Comparison of ENCODE assay signal across 9 mouse cellular contexts in the genomic region with DNA sequence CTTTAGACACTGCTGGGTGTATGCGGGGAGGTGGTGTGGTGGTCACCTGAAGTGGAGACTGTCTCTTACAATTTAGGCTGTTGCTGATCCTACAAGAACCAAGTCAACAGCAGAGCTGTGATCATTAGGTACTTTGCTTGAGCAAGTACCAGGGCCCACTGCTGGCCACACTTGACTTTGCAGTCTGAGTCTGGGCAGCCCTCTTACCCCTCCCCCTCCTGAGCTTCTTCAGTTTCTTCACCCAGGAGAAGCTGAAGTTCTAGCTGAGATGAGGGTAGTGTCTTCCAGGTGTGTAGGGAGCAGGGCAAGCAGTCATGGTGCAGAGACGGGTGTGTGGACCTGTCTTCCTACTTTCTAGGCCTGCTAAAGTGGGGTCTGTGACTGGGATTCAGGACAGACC. TPM values are rescaled to one million over a fixed set of nuclear protein-coding genes. Genes with fewer than 3 reads are reported as not detected.
DNase-seq lines count a peak whose midpoint lies in the region; ATAC-seq lines count a peak whose summit lies in the region.
"Had no signal": no experiment of that assay in that cellular context is flagged by ENCODE, and none has a peak within 500 bp of the region (broad histone marks: within the 10 kb centered on the region; RNA-seq: fewer than 3 reads in every experiment).

No protein-coding gene starts in this region.

- 0 out of 2 replicates have a peak, but pooled peaks cover 3% of the 10 kb centered on the region for H3K36me3 ChIP-seq in embryonic facial prominence, embryonic 12.5 days
- H3K36me3 ChIP-seq in hindbrain, embryonic 13.5 days = no peaks in the 10 kb centered on the region
- no peaks in the 10 kb centered on the region for H3K36me3 ChIP-seq in midbrain, embryonic 15.5 days (replicated peaks)
- H3K36me3 ChIP-seq in stomach, embryonic 14.5 days (ENCODE audit: control insufficient read depth, insufficient read depth, low read length) = 0 out of 2 replicates have a peak, but pooled peaks cover 3% of the 10 kb centered on the region

- no peak overlapping the region for H3K9ac ChIP-seq in embryonic facial prominence, embryonic 12.5 days
- peak overlapping the region; percentile 51; the same call in 1 of the 2 replicates for H3K9ac ChIP-seq in hindbrain, embryonic 13.5 days
- no peak overlapping the region for H3K9ac ChIP-seq in midbrain, embryonic 15.5 days
- H3K9ac ChIP-seq in stomach, embryonic 14.5 days (replicated peaks; ENCODE audit: low read depth, low read length) = no peak overlapping the region

- no peak overlapping the region for H3K4me3 ChIP-seq in embryonic facial prominence, embryonic 12.5 days
- H3K4me3 ChIP-seq in hindbrain, embryonic 13.5 days = peak overlapping the region; percentile 27
- peak overlapping the region; percentile 18 for H3K4me3 ChIP-seq in midbrain, embryonic 15.5 days
- no peak overlapping the region for H3K4me3 ChIP-seq in stomach, embryonic 14.5 days (ENCODE audit: low read depth, low read length)

- no peaks in the 10 kb centered on the region for H3K27me3 ChIP-seq in embryonic facial prominence, embryonic 12.5 days
- H3K27me3 ChIP-seq in hindbrain, embryonic 13.5 days = no peaks in the 10 kb centered on the region
- no peaks in the 10 kb centered on the region for H3K27me3 ChIP-seq in midbrain, embryonic 15.5 days (replicated peaks)
- no peaks in the 10 kb centered on the region for H3K27me3 ChIP-seq in stomach, embryonic 14.5 days (ENCODE audit: control insufficient read depth, insufficient read depth, low read length)

- 82% methylated on average over 2 of the region's 2 CpGs for WGBS in embryonic facial prominence, embryonic 12.5 days
- WGBS in hindbrain, embryonic 13.5 days = 78% methylated on average over 2 of the region's 2 CpGs
- 79% methylated on average over 2 of the region's 2 CpGs for WGBS in midbrain, embryonic 15.5 days
- WGBS in stomach, embryonic 14.5 days = 76% methylated on average over 2 of the region's 2 CpGs

- H3K4me2 ChIP-seq in embryonic facial prominence, embryonic 12.5 days (replicated peaks) = peak overlapping the region; percentile 17; the same call in 1 of the 2 replicates
- peak overlapping the region; percentile 84 for H3K4me2 ChIP-seq in hindbrain, embryonic 13.5 days
- peak overlapping the region; percentile 49 for H3K4me2 ChIP-seq in midbrain, embryonic 15.5 days
- peak overlapping the region; percentile 18; the same call in 1 of the 2 replicates for H3K4me2 ChIP-seq in stomach, embryonic 14.5 days (replicated peaks; ENCODE audit: low read depth, low read length)

- no peak; the same call in 1 of the 2 replicates for ATAC-seq in embryonic facial prominence, embryonic 12.5 days (ENCODE audit: insufficient number of reproducible peaks, insufficient read depth, low FRiP score, low TSS enrichment)
- ATAC-seq in hindbrain, embryonic 13.5 days (ENCODE audit: low FRiP score) = no peak
- no peak for ATAC-seq in midbrain, embryonic 15.5 days (replicated peaks)
- ATAC-seq in stomach, embryonic 14.5 days (ENCODE audit: insufficient number of reproducible peaks, insufficient read depth, low FRiP score, low read depth) = no peak; the same call in 1 of the 2 replicates

- DNase-seq in gastrocnemius, adult 18-20 months (ENCODE audit: low spot score) = peak; percentile 55
- DNase-seq in gastrocnemius, postnatal 4 days (ENCODE audit: low spot score in 2 of 2) = no peak
- DNase-seq in T-cell, adult 2 months (ENCODE audit: low spot score) = peak; percentile 17
- peak; percentile 30 to 49 for DNase-seq in layer of hippocampus, postnatal 14 days (ENCODE audit: low spot score in 2 of 2)

- H3K27ac ChIP-seq in embryonic facial prominence, embryonic 12.5 days = no peak overlapping the region
- no peak overlapping the region for H3K27ac ChIP-seq in hindbrain, embryonic 13.5 days
- no peak overlapping the region for H3K27ac ChIP-seq in midbrain, embryonic 15.5 days
- H3K27ac ChIP-seq in stomach, embryonic 14.5 days (ENCODE audit: low read length) = no peak overlapping the region

- H3K4me1 ChIP-seq in embryonic facial prominence, embryonic 12.5 days = peaks cover 12% of the 10 kb centered on the region; the same call in 1 of the 2 replicates
- H3K4me1 ChIP-seq in hindbrain, embryonic 13.5 days (replicated peaks) = peaks cover 21% of the 10 kb centered on the region
- H3K4me1 ChIP-seq in midbrain, embryonic 15.5 days = peaks cover 22% of the 10 kb centered on the region
- H3K4me1 ChIP-seq in stomach, embryonic 14.5 days (ENCODE audit: control insufficient read depth, insufficient read depth, low read length) = peaks cover 5% of the 10 kb centered on the region; the same call in 1 of the 2 replicates

- no peaks in the 10 kb centered on the region for H3K9me3 ChIP-seq in embryonic facial prominence, embryonic 12.5 days
- H3K9me3 ChIP-seq in hindbrain, embryonic 13.5 days = no peaks in the 10 kb centered on the region
- no peaks in the 10 kb centered on the region for H3K9me3 ChIP-seq in midbrain, embryonic 15.5 days
- no peaks in the 10 kb centered on the region for H3K9me3 ChIP-seq in stomach, embryonic 14.5 days (ENCODE audit: control insufficient read depth, low read depth, low read length)

RNA-seq across cellular contexts. Expression of a gene that starts 1.6 kb away (rescaled TPM):
- 10 to 100 TPM; 15.6 to 16.3 TPM for total RNA-seq in gastrocnemius, adult 18-20 months (2021)
- total RNA-seq in gastrocnemius, postnatal 4 days (2021) = 10 to 100 TPM; 21.5 to 25.6 TPM
- 100 and 106 TPM in 2 replicates for polyA plus RNA-seq in embryonic facial prominence, embryonic 12.5 days (2016; fragmentation: Nextera tagmentation; extraction: Ambion mirVana)
- 126 and 129 TPM in 2 replicates for polyA plus RNA-seq in hindbrain, embryonic 13.5 days (2015; fragmentation: Nextera tagmentation; extraction: Ambion mirVana)
- 10 to 100 TPM; 80.9 to 82.5 TPM for total RNA-seq in layer of hippocampus, postnatal 14 days (2021)
- 139 and 143 TPM in 2 replicates for polyA plus RNA-seq in midbrain, embryonic 15.5 days (2015; fragmentation: Nextera tagmentation; extraction: Ambion mirVana)
- 72.0 and 74.9 TPM in 2 replicates for polyA plus RNA-seq in stomach, embryonic 14.5 days (2014; fragmentation: Nextera tagmentation; extraction: Ambion mirVana)

RNA-seq across cellular contexts. Expression of a gene that starts 8.3 kb away (rescaled TPM):
- total RNA-seq in gastrocnemius, adult 18-20 months (2021) = not detected
- not detected for total RNA-seq in gastrocnemius, postnatal 4 days (2021)
- not detected in 2 replicates for polyA plus RNA-seq in embryonic facial prominence, embryonic 12.5 days (2016; fragmentation: Nextera tagmentation; extraction: Ambion mirVana)
- not detected in 2 replicates for polyA plus RNA-seq in hindbrain, embryonic 13.5 days (2015; fragmentation: Nextera tagmentation; extraction: Ambion mirVana)
- total RNA-seq in layer of hippocampus, postnatal 14 days (2021) = not detected
- not detected in 2 replicates for polyA plus RNA-seq in midbrain, embryonic 15.5 days (2015; fragmentation: Nextera tagmentation; extraction: Ambion mirVana)
- not detected in 2 replicates for polyA plus RNA-seq in stomach, embryonic 14.5 days (2014; fragmentation: Nextera tagmentation; extraction: Ambion mirVana)
- polyA plus RNA-seq: heart, embryonic 16.5 days had no signal

RNA-seq across cellular contexts. Expression of a gene that starts 25.6 kb away (rescaled TPM):
- total RNA-seq in gastrocnemius, adult 18-20 months (2021) = not detected
- not detected for total RNA-seq in gastrocnemius, postnatal 4 days (2021)
- polyA plus RNA-seq in embryonic facial prominence, embryonic 12.5 days (2016; fragmentation: Nextera tagmentation; extraction: Ambion mirVana) = not detected in 2 replicates
- polyA plus RNA-seq in hindbrain, embryonic 13.5 days (2015; fragmentation: Nextera tagmentation; extraction: Ambion mirVana) = not detected in 2 replicates
- total RNA-seq in layer of hippocampus, postnatal 14 days (2021) = not detected
- polyA plus RNA-seq in midbrain, embryonic 15.5 days (2015; fragmentation: Nextera tagmentation; extraction: Ambion mirVana) = not detected in 2 replicates
- polyA plus RNA-seq in stomach, embryonic 14.5 days (2014; fragmentation: Nextera tagmentation; extraction: Ambion mirVana) = not detected in 2 replicates
- polyA plus RNA-seq: heart, embryonic 16.5 days had no signal

RNA-seq across cellular contexts. Expression of a gene that starts 28.7 kb away (rescaled TPM):
- not detected for total RNA-seq in gastrocnemius, adult 18-20 months (2021)
- not detected for total RNA-seq in gastrocnemius, postnatal 4 days (2021)
- polyA plus RNA-seq in embryonic facial prominence, embryonic 12.5 days (2016; fragmentation: Nextera tagmentation; extraction: Ambion mirVana) = not detected in 2 replicates
- not detected in 2 replicates for polyA plus RNA-seq in hindbrain, embryonic 13.5 days (2015; fragmentation: Nextera tagmentation; extraction: Ambion mirVana)
- total RNA-seq in layer of hippocampus, postnatal 14 days (2021) = not detected
- polyA plus RNA-seq in midbrain, embryonic 15.5 days (2015; fragmentation: Nextera tagmentation; extraction: Ambion mirVana) = not detected in 2 replicates
- not detected in 2 replicates for polyA plus RNA-seq in stomach, embryonic 14.5 days (2014; fragmentation: Nextera tagmentation; extraction: Ambion mirVana)
- polyA plus RNA-seq: heart, embryonic 16.5 days had no signal

RNA-seq across cellular contexts. Expression of a gene that starts 31.5 kb away (rescaled TPM):
- not detected for total RNA-seq in gastrocnemius, adult 18-20 months (2021)
- not detected for total RNA-seq in gastrocnemius, postnatal 4 days (2021)
- not detected in 2 replicates for polyA plus RNA-seq in embryonic facial prominence, embryonic 12.5 days (2016; fragmentation: Nextera tagmentation; extraction: Ambion mirVana)
- not detected in 2 replicates for polyA plus RNA-seq in hindbrain, embryonic 13.5 days (2015; fragmentation: Nextera tagmentation; extraction: Ambion mirVana)
- total RNA-seq in layer of hippocampus, postnatal 14 days (2021) = not detected
- polyA plus RNA-seq in midbrain, embryonic 15.5 days (2015; fragmentation: Nextera tagmentation; extraction: Ambion mirVana) = not detected in 2 replicates
- polyA plus RNA-seq in stomach, embryonic 14.5 days (2014; fragmentation: Nextera tagmentation; extraction: Ambion mirVana) = not detected in 2 replicates
- polyA plus RNA-seq: heart, embryonic 16.5 days had no signal

Comparison
In these comparisons a context has a peak if more than half of its experiments do, and no peak if none do; other contexts are left out.
1. DNase-seq: peak in gastrocnemius, adult 18-20 months (single experiment), T-cell, adult 2 months (single experiment) and layer of hippocampus, postnatal 14 days (2 of 2); none in gastrocnemius, postnatal 4 days (0 of 2).
2. H3K4me2 ChIP-seq: peak in every context shown above with its lines; median percentile 84 in hindbrain, embryonic 13.5 days; 49 in midbrain, embryonic 15.5 days; 18 in stomach, embryonic 14.5 days; 17 in embryonic facial prominence, embryonic 12.5 days.
3. H3K4me3 ChIP-seq: peak in hindbrain, embryonic 13.5 days (single experiment) and midbrain, embryonic 15.5 days (single experiment); none in embryonic facial prominence, embryonic 12.5 days (single experiment) and stomach, embryonic 14.5 days (single experiment).